Mouse (Mus musculus) NIH3T3 (cell line): Measurements from ENCODE around the gene Sp6.
A peak's percentile ranks its signal among the peaks of the same experiment; 100 is the strongest.

Source experiments
- DNase-seq: peaks from one replicate; pipeline ENCODE4 v3.0.0-alpha.2; 2012; ENCODE audit warnings: low read depth

Sp6 gene

GRCm38 (mm10) chr11:96982355-96982754, 30.8 kb upstream of the Sp6 start:
- peak; percentile 91 for DNase-seq

GRCm38 (mm10) chr11:96982859-96983258, 30.3 kb upstream of the Sp6 start, which contains the start of gene Sp2:
Sp2 (minus strand) TSS chr11:96982959.
- no peak for DNase-seq

GRCm38 (mm10) chr11:96984903-96985302, 28.3 kb upstream of the Sp6 start:
- no peak for DNase-seq

GRCm38 (mm10) chr11:96986463-96986862, 26.7 kb upstream of the Sp6 start:
- no peak for DNase-seq

GRCm38 (mm10) chr11:96987873-96988655, 25.1 kb upstream of the Sp6 start:
- DNase-seq = peak; percentile 72

- no peak for DNase-seq
Observed at GRCm38 (mm10) chr11:96991501-96991900, 21.7 kb upstream of the Sp6 start.

GRCm38 (mm10) chr11:96992722-96993311, 20.4 kb upstream of the Sp6 start:
- DNase-seq = no peak

GRCm38 (mm10) chr11:96995031-96995430, 18.2 kb upstream of the Sp6 start:
- DNase-seq = peak; percentile 70

- DNase-seq = no peak
Observed at GRCm38 (mm10) chr11:96995836-96996772, 17.1 kb upstream of the Sp6 start.

- DNase-seq = no peak
Observed at GRCm38 (mm10) chr11:96996773-96997379, 16.3 kb upstream of the Sp6 start.

- no peak for DNase-seq
Observed at GRCm38 (mm10) chr11:96997380-96997956, 15.7 kb upstream of the Sp6 start.

GRCm38 (mm10) chr11:97003170-97003569, 10.0 kb upstream of the Sp6 start:
- no peak for DNase-seq

GRCm38 (mm10) chr11:97007093-97007794, 6.0 kb upstream of the Sp6 start:
- DNase-seq = peak; percentile 80

GRCm38 (mm10) chr11:97009198-97009790, 3.9 kb upstream of the Sp6 start:
- DNase-seq = no peak

- no peak for DNase-seq
Observed at GRCm38 (mm10) chr11:97017696-97018582, 4.7 kb downstream of the Sp6 start.

GRCm38 (mm10) chr11:97018583-97019344, 5.6 kb downstream of the Sp6 start:
- DNase-seq = no peak

- no peak for DNase-seq
Observed at GRCm38 (mm10) chr11:97019345-97019708, 6.1 kb downstream of the Sp6 start.

GRCm38 (mm10) chr11:97021121-97021765, 8.0 kb downstream of the Sp6 start:
- no peak for DNase-seq
